In genomic region chr6:40436047-40436483, GRCm38 (mm10) we compare ENCODE assay signal across 7 mouse cellular contexts. TPM values are rescaled to one million over a fixed set of nuclear protein-coding genes. Genes with fewer than 3 reads are reported as not detected.
DNase-seq lines count a peak whose midpoint lies in the region; ATAC-seq and TF ChIP-seq lines count a peak whose summit lies in the region.

TSS of gene E330009J07Rik (minus strand) at chr6:40436135.

- H3K9me3 ChIP-seq in limb, embryonic 14.5 days (ENCODE audit: control insufficient read depth, low read length), result no peaks in the 10 kb centered on the region
- H3K9me3 ChIP-seq in midbrain, embryonic 16.5 days (replicated peaks; ENCODE audit: control insufficient read depth, low read length, poor library complexity, severe bottlenecking), result no peaks in the 10 kb centered on the region

- no peak for TF ChIP-seq POLR2A in kidney, adult 2 months (IDR thresholded peaks at IDR 0.05; ENCODE audit: low read depth, low read length)
- peak; percentile 63; the same call in 1 of the 2 replicates for TF ChIP-seq POLR2A in limb, embryonic 14.5 days (IDR thresholded peaks at IDR 0.05; ENCODE audit: borderline replicate concordance, extremely low read depth, insufficient read depth, insufficient read length)

- H3K27me3 ChIP-seq in kidney, adult 2 months (replicated peaks; ENCODE audit: control insufficient read depth, insufficient read depth, low read length), result no peaks in the 10 kb centered on the region
- peaks cover 3% of the 10 kb centered on the region; the same call in 1 of the 2 replicates for H3K27me3 ChIP-seq in limb, embryonic 14.5 days (ENCODE audit: control insufficient read depth, insufficient read depth, low read length)
- no peaks in the 10 kb centered on the region; the same call in 1 of the 2 replicates for H3K27me3 ChIP-seq in midbrain, embryonic 16.5 days (ENCODE audit: control insufficient read depth, insufficient read depth, low read depth, low read length)

- ATAC-seq in limb, embryonic 14.5 days (ENCODE audit: low FRiP score, low read depth), result peak; percentile 89
- ATAC-seq in midbrain, embryonic 16.5 days, result peak; percentile 88

- no peak for TF ChIP-seq CTCF in kidney, adult 2 months (conservative IDR thresholded peaks at IDR 0.05; ENCODE audit: insufficient read depth, insufficient read length, low read depth, low read length)

- H3K36me3 ChIP-seq in kidney, adult 2 months (ENCODE audit: control insufficient read depth, insufficient read depth, low read length), result no peaks in the 10 kb centered on the region
- no peaks in the 10 kb centered on the region for H3K36me3 ChIP-seq in limb, embryonic 14.5 days (ENCODE audit: control insufficient read depth, insufficient read depth, low read length)
- no peaks in the 10 kb centered on the region for H3K36me3 ChIP-seq in midbrain, embryonic 16.5 days (ENCODE audit: control insufficient read depth, insufficient read depth, low read length)

- peak within 1 kb of the TSS; percentile 86 for H3K4me2 ChIP-seq in limb, embryonic 14.5 days (replicated peaks; ENCODE audit: low read depth, low read length, severe bottlenecking)
- peak within 1 kb of the TSS; percentile 78 for H3K4me2 ChIP-seq in midbrain, embryonic 16.5 days (ENCODE audit: low read length)

- no peak within 1 kb of the TSS for H3K27ac ChIP-seq in kidney, adult 2 months (ENCODE audit: insufficient read depth, low read depth, low read length)
- peak within 1 kb of the TSS; percentile 61; the same call in 1 of the 2 replicates for H3K27ac ChIP-seq in limb, embryonic 14.5 days (replicated peaks; ENCODE audit: low read depth, low read length)
- H3K27ac ChIP-seq in midbrain, embryonic 16.5 days (ENCODE audit: low read length), result peak within 1 kb of the TSS; percentile 80

- peak within 1 kb of the TSS; percentile 98 for H3K4me3 ChIP-seq in kidney, adult 2 months (ENCODE audit: insufficient read depth, low read depth, low read length)
- peak within 1 kb of the TSS; percentile 85 for H3K4me3 ChIP-seq in limb, embryonic 14.5 days (replicated peaks; ENCODE audit: low read length)
- peak within 1 kb of the TSS; percentile 53 for H3K4me3 ChIP-seq in midbrain, embryonic 16.5 days (ENCODE audit: low read depth, low read length)

- peak; percentile 67 for DNase-seq in adrenal gland, adult 8-10 months
- DNase-seq in embryo, embryonic 11.5 days (ENCODE audit: low read depth, low spot score), result peak; percentile 52
- DNase-seq in heart, adult 18-20 months, result peak; percentile 85 to 88
- DNase-seq in kidney, adult 2 months, result peak; percentile 85
- DNase-seq in limb, embryonic 14.5 days (ENCODE audit: low spot score), result peak; percentile 56
- DNase-seq in spleen, postnatal 14 days (ENCODE audit: low spot score in 2 of 2), result peak; percentile 58 to 73

- WGBS in kidney, adult 2 months, result under 1% methylated on average over 38 of the region's 38 CpGs
- WGBS in limb, embryonic 14.5 days, result under 1% methylated on average over 19 of the region's 38 CpGs
- WGBS in midbrain, embryonic 16.5 days, result 2% methylated on average over 35 of the region's 38 CpGs

- peak within 1 kb of the TSS; percentile 75 for H3K9ac ChIP-seq in limb, embryonic 14.5 days (ENCODE audit: low read depth, low read length, severe bottlenecking)
- H3K9ac ChIP-seq in midbrain, embryonic 16.5 days (ENCODE audit: low read depth, low read length), result peak within 1 kb of the TSS; percentile 72

- H3K4me1 ChIP-seq in kidney, adult 2 months (ENCODE audit: control insufficient read depth, insufficient read depth, low read length), result no peaks in the 10 kb centered on the region
- H3K4me1 ChIP-seq in limb, embryonic 14.5 days (ENCODE audit: control insufficient read depth, insufficient read depth, low read length), result peaks cover 12% of the 10 kb centered on the region; the same call in 1 of the 2 replicates
- H3K4me1 ChIP-seq in midbrain, embryonic 16.5 days (ENCODE audit: control insufficient read depth, insufficient read depth, low read length), result peaks cover 13% of the 10 kb centered on the region

RNA-seq across cellular contexts. Expression of gene E330009J07Rik, which starts in this region (rescaled TPM):
- total RNA-seq in adrenal gland, adult 8-10 months (2022), result 10 to 100 TPM; 16.5 to 19.3 (median 18.1) TPM
- total RNA-seq in heart, adult 18-20 months (2021), result 1 to 10 TPM; 4.0 to 4.3 TPM
- 4.9 and 6.2 TPM in 2 replicates for polyA plus RNA-seq in kidney, adult 2 months (2012; rRNA removed)
- polyA plus RNA-seq in limb, embryonic 14.5 days (2012; rRNA removed), result 5.5 and 5.8 TPM in 2 replicates
- polyA plus RNA-seq in limb, embryonic 14.5 days (2014; fragmentation: Nextera tagmentation; extraction: Ambion mirVana), result 7.2 and 10.3 TPM in 2 replicates
- polyA plus RNA-seq in midbrain, embryonic 16.5 days (2015; fragmentation: Nextera tagmentation; extraction: Ambion mirVana), result 12.9 and 13.8 TPM in 2 replicates
